Mouse (Mus musculus) ES-Bruce4 (cell line): Measurements from ENCODE around the gene Gm29797.

Experiments used
- CTCF ChIP-seq: IDR thresholded peaks from one replicate; pipeline ENCODE4 v1.8.1; 2011; ENCODE audit warnings: low read depth, low read length
- POLR2A ChIP-seq: IDR thresholded peaks from one replicate; pipeline ENCODE4 v1.8.1; 2011; ENCODE audit warnings: low read length; ENCODE audit not compliant: insufficient read depth

DNA sequence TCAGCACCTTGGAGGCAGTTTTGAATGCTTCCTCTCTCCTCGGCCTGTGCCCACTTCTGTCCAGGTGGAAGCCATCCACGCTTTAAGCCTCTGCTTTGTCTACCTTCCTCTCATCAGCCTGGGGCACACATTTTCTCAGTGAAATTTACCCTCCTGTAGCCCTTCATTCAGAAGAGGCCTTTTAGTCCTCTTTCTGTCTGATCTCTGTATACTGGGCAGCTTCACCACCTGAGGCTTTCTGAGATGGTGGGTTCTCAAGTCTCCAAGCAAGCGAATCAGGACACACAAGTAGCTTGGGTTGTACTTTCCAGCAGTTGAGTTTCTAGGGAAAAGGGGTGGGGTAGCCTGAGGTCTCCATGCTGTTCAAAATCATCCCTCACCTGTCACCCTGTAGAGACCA is 35.5 kb downstream of the Gm29797 start:
- no peak for TF ChIP-seq CTCF
- no peak for TF ChIP-seq POLR2A
